Mouse (Mus musculus) forebrain, embryonic 11.5 days (tissue): ENCODE measurements around the gene Clec12b. TPM values are rescaled to one million over a fixed set of nuclear protein-coding genes. Genes with fewer than 3 reads are reported as not detected.

ENCODE experiments used
- ATAC-seq: fragments of 200-750 bp; cut with Nextera tagmentation; replicated peaks from 2 replicates; pipeline ENCODE4 v1.8.0; 2017; ENCODE audit warnings: moderate TSS enrichment; ENCODE audit not compliant: low FRiP score
- DNase-seq: peaks from one replicate; pipeline ENCODE4 v3.0.0-alpha.2; 2017; ENCODE audit warnings: low spot score
- H3K27ac ChIP-seq: fragments of 300-500 bp; sonication (generic); 2 replicates; pipeline ENCODE4 v1.5.1; 2014; ENCODE audit warnings: low read depth, low read length
- H3K27me3 ChIP-seq: fragments of 300-500 bp; sonication (generic); 2 replicates; pipeline ENCODE4 v1.6.1; 2014; ENCODE audit warnings: mild to moderate bottlenecking, low read length, mixed read lengths; ENCODE audit not compliant: control insufficient read depth, insufficient read depth
- H3K36me3 ChIP-seq: fragments of 300-500 bp; sonication (generic); 2 replicates; pipeline ENCODE4 v1.6.1; 2014; ENCODE audit warnings: mild to moderate bottlenecking, low read length, moderate library complexity, mixed read lengths; ENCODE audit not compliant: control insufficient read depth, insufficient read depth
- H3K4me1 ChIP-seq: fragments of 300-500 bp; sonication (generic); replicated peaks from 2 replicates; pipeline ENCODE4 v1.6.1; 2014; ENCODE audit warnings: low read length, mixed read lengths; ENCODE audit not compliant: control insufficient read depth, insufficient read depth
- H3K4me2 ChIP-seq: fragments of 300-500 bp; sonication (generic); 2 replicates; pipeline ENCODE4 v1.6.1; 2014; ENCODE audit warnings: low read depth, mild to moderate bottlenecking, low read length, moderate library complexity, mixed read lengths; ENCODE audit not compliant: severe bottlenecking
- H3K4me3 ChIP-seq: fragments of 300-500 bp; sonication (generic); 2 replicates; pipeline ENCODE4 v1.5.1; 2014; ENCODE audit warnings: low read depth, low read length
- H3K9ac ChIP-seq: fragments of 300-500 bp; sonication (generic); 2 replicates; pipeline ENCODE4 v1.6.1; 2014; ENCODE audit warnings: low read length
- H3K9me3 ChIP-seq: fragments of 300-500 bp; sonication (generic); 2 replicates; pipeline ENCODE4 v1.6.1; 2016; ENCODE audit warnings: low read length, mixed read lengths; ENCODE audit not compliant: control insufficient read depth
- WGBS: fragments of 180-500 bp; shearing (Covaris S2); extraction: QIAGEN DNeasy Blood & Tissue Kit; methylation state at CpG from one replicate; pipeline ENCODE4 v1.1.7; 2014; 5-methylcytosine and 5-hydroxymethylcytosine counted together
- polyA plus RNA-seq: library from polyadenylated mRNA; unstranded; fragments of >200 nt; fragmentation: Nextera tagmentation; extraction: Ambion mirVana; gene quantifications from 2 replicates; pipeline ENCODE4 v1.2.1, GENCODE M21; 2014

Gene Clec12b
- polyA plus RNA-seq, 1 experiment from 2014 or later = not detected

GRCm38 (mm10) chr6:129326568-129327150 lies 59.0 kb downstream of the Clec12b start:
- ATAC-seq = no peak
- Histone ChIP-seq H3K9ac (no peak overlapping the region), H3K4me3 (no peak overlapping the region), H3K9me3 (no peaks in the 10 kb centered on the region), H3K4me2 (no peak overlapping the region), H3K36me3 (no peaks in the 10 kb centered on the region), H3K4me1 (no peaks in the 10 kb centered on the region), H3K27ac (no peak overlapping the region), H3K27me3 (no peaks in the 10 kb centered on the region)
- DNase-seq = no peak
- 86% methylated on average over 13 of the region's 13 CpGs for WGBS

- Histone ChIP-seq H3K4me2 (no peak overlapping the region), H3K9me3 (no peaks in the 10 kb centered on the region), H3K27me3 (no peaks in the 10 kb centered on the region), H3K9ac (no peak overlapping the region), H3K4me3 (no peak overlapping the region), H3K4me1 (no peaks in the 10 kb centered on the region), H3K36me3 (no peaks in the 10 kb centered on the region), H3K27ac (no peak overlapping the region)
- 95% methylated on average over 1 of the region's 1 CpGs for WGBS
- DNase-seq (no peak), ATAC-seq (no peak)
Measured at GRCm38 (mm10) chr6:129326016-129326415, 59.7 kb downstream of the Clec12b start.

Other genes starting within 250 kb of the Clec12b start
- not detected in 2 replicates for gene Clec2d, start 205.3 kb downstream of the Clec12b start, polyA plus RNA-seq
- gene Cd69, start 110.4 kb downstream of the Clec12b start, polyA plus RNA-seq = not detected in 2 replicates
- gene 4922502D21Rik, start 54.1 kb downstream of the Clec12b start, polyA plus RNA-seq = not detected in 2 replicates
- 0.19 and 0.39 TPM in 2 replicates for gene Clec12a, start 43.2 kb downstream of the Clec12b start, polyA plus RNA-seq
- gene Clec1b, start 11.4 kb upstream of the Clec12b start, polyA plus RNA-seq = 7.5 and 12.3 TPM in 2 replicates
- gene Clec9a, start 23.0 kb upstream of the Clec12b start, polyA plus RNA-seq = 0.33 and 0.51 TPM in 2 replicates
- gene Clec1a, start 66.1 kb upstream of the Clec12b start, polyA plus RNA-seq = 0.65 and 0.75 TPM in 2 replicates
- gene Olr1, start 121.3 kb upstream of the Clec12b start, polyA plus RNA-seq = not detected in 2 replicates
- not detected in 2 replicates for gene Tmem52b, start 126.7 kb upstream of the Clec12b start, polyA plus RNA-seq
- 21.5 and 22.4 TPM in 2 replicates for gene Gabarapl1, start 147.3 kb upstream of the Clec12b start, polyA plus RNA-seq
- gene Klre1, start 192.0 kb upstream of the Clec12b start, polyA plus RNA-seq = not detected in 2 replicates
- not detected in 2 replicates for gene Klrd1, start 205.9 kb upstream of the Clec12b start, polyA plus RNA-seq
- gene Klrk1, start 238.0 kb upstream of the Clec12b start, polyA plus RNA-seq = 0.16 and 0.23 TPM in 2 replicates